Mouse (Mus musculus): ENCODE data around the gene Rps6kb1. TPM values are rescaled to one million over a fixed set of nuclear protein-coding genes. Genes with fewer than 3 reads are reported as not detected.
A peak's percentile ranks its signal among the peaks of the same experiment; 100 is the strongest.

The Rps6kb1 gene
- total and polyA plus RNA-seq, 3 experiments, result 39.3 to 73.6 (median 49.4) TPM

DNA sequence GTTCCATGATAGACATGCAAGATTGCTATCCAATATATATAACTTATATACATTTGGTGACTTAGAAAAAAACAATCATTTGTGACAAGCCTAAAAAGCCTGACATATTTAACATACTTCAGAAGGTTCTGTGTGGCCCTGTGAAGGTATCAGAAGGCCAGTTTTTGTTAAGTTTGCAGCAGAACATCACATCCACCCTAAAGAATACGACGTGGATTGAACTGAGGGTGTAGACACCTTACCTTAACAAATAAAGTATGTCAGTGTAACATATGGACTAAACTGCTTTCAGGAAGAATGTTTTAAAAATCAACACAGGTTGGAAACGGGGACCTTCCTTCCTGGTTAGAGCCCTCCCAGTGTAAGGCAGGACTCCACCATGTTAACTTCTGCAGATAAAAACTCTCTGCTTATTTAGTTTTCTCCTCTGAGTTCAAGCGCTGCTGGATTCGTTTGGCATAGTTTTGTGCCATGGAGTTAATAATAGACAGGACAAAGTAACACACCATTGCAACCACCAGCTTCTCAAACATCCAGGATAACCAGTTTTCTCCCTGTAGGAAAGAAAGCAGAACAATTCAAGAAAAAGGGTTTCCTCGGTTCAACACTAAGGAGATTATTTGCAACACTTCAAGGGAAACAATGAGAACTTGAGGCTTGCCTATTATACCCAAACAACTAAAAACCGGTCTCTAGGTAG is 40.4 kb upstream of the Rps6kb1 start:
- H3K36me3 ChIP-seq (ENCODE audit: control insufficient read depth in 1 of 2, insufficient read depth in 2 of 2, low read length in 2 of 2), result peaks cover 4 to 37% of the 10 kb centered on the region in 2 experiments; a peak in 3 of 4 replicates
- H3K9me3 ChIP-seq (replicated peaks; ENCODE audit: insufficient read depth, low read length), result no peaks in the 10 kb centered on the region
- H3K27me3 ChIP-seq (ENCODE audit: control insufficient read depth in 1 of 2, insufficient read depth in 2 of 2, low read length in 2 of 2), result no peaks in the 10 kb centered on the region
- peak overlapping the region; percentile 88 for H3K9ac ChIP-seq (ENCODE audit: control insufficient read depth, low read depth, low read length, poor library complexity, severe bottlenecking)
- TF ChIP-seq GATA1 (IDR thresholded peaks at IDR 0.05; ENCODE audit: low read depth, low read length) (no peak), EP300 (IDR thresholded peaks at IDR 0.05; ENCODE audit: low read depth in 1 of 2, low read length in 2 of 2) (no peak), POLR2AphosphoS5 (IDR thresholded peaks at IDR 0.05; ENCODE audit: borderline replicate concordance, low read depth, low read length) (peak; percentile 39; the same call in 1 of the 2 replicates), JUND (IDR thresholded peaks at IDR 0.05; ENCODE audit: low read depth, low read length) (no peak), ZNF384 (IDR thresholded peaks at IDR 0.05; ENCODE audit: low read depth, low read length) (no peak), MYB (IDR thresholded peaks at IDR 0.05; ENCODE audit: low read depth, low read length) (peak; percentile 8; the same call in 1 of the 2 replicates), ZMIZ1 (IDR thresholded peaks at IDR 0.05; ENCODE audit: low read depth, low read length) (peak; percentile 18; the same call in 1 of the 2 replicates), SIN3A (IDR thresholded peaks at IDR 0.05; ENCODE audit: low read length) (peak; percentile 68; the same call in 1 of the 2 replicates), BHLHE40 (IDR thresholded peaks at IDR 0.05; ENCODE audit: borderline replicate concordance, low read depth, low read length) (no peak), TBP (IDR thresholded peaks at IDR 0.05; ENCODE audit: low read depth, low read length) (no peak; the same call in 1 of the 2 replicates), E2F4 (IDR thresholded peaks at IDR 0.05; ENCODE audit: borderline replicate concordance, low read depth, low read length) (no peak), ELF1 (IDR thresholded peaks at IDR 0.05; ENCODE audit: low read depth, low read length) (no peak), TCF12 (IDR thresholded peaks at IDR 0.05; ENCODE audit: low read depth, low read length) (no peak), RCOR1 (IDR thresholded peaks at IDR 0.05; ENCODE audit: low read depth, low read length) (no peak), NELFE (IDR thresholded peaks at IDR 0.05; ENCODE audit: low read depth, low read length) (no peak), POLR2A (IDR thresholded peaks at IDR 0.05; ENCODE audit: control insufficient read depth in 1 of 2, insufficient read depth in 1 of 2, low read depth in 1 of 2, low read length in 2 of 2, poor library complexity in 1 of 2) (peak in 1 of 2 experiments; percentile 49; a peak in 1 of 4 replicates), MAZ (IDR thresholded peaks at IDR 0.05; ENCODE audit: low read depth, low read length) (no peak), SMC3 (IDR thresholded peaks at IDR 0.05; ENCODE audit: low read depth, low read length) (no peak), MAX (IDR thresholded peaks at IDR 0.05; ENCODE audit: low read length) (no peak), MEF2A (IDR thresholded peaks at IDR 0.05; ENCODE audit: extremely low read depth, insufficient replicate concordance, low read depth, low read length, poor library complexity, severe bottlenecking) (no peak), CHD1 (IDR thresholded peaks at IDR 0.05; ENCODE audit: low read depth, low read length) (peak; percentile 86), ETS1 (IDR thresholded peaks at IDR 0.05; ENCODE audit: low read depth, low read length) (0 out of 2 replicates have a peak, but pooled peaks have one; percentile 31), TAL1 (IDR thresholded peaks at IDR 0.05; ENCODE audit: low read length) (no peak), USF1 (IDR thresholded peaks at IDR 0.05; ENCODE audit: low read depth, low read length) (no peak), MAFK (IDR thresholded peaks at IDR 0.05; ENCODE audit: borderline replicate concordance, low read depth, low read length) (no peak), HCFC1 (IDR thresholded peaks at IDR 0.05; ENCODE audit: low read depth, low read length) (no peak), UBTF (IDR thresholded peaks at IDR 0.05; ENCODE audit: borderline replicate concordance, insufficient read depth, low read depth, low read length) (no peak), MXI1 (IDR thresholded peaks at IDR 0.05; ENCODE audit: low read depth, low read length) (peak; percentile 31; the same call in 1 of the 2 replicates), NRF1 (IDR thresholded peaks at IDR 0.05; ENCODE audit: insufficient read depth, low read depth, low read length, poor library complexity, severe bottlenecking) (no peak), RAD21 (IDR thresholded peaks at IDR 0.05; ENCODE audit: low read depth, low read length) (no peak)
- peak; percentile 72 for DNase-seq (ENCODE audit: low read depth, low spot score)
- peaks cover 11 to 22% of the 10 kb centered on the region in 2 experiments for H3K4me1 ChIP-seq (ENCODE audit: control insufficient read depth in 1 of 2, insufficient read depth in 2 of 2, low read length in 2 of 2)
- H3K4me3 ChIP-seq (ENCODE audit: control insufficient read depth in 1 of 2, insufficient read depth in 1 of 2, low read depth in 2 of 2, low read length in 2 of 2), result peak overlapping the region; percentile 83 to 88
- H3K79me2 ChIP-seq (ENCODE audit: control insufficient read depth, insufficient read depth, low read length, poor library complexity), result peaks cover 37% of the 10 kb centered on the region
- H3K27ac ChIP-seq (ENCODE audit: control insufficient read depth, low read depth, low read length), result peak overlapping the region; percentile 96
